Mouse (Mus musculus) kidney, embryonic 14.5 days (tissue): Measurements from ENCODE around the gene Wwox. TPM values are rescaled to one million over a fixed set of nuclear protein-coding genes. Genes with fewer than 3 reads are reported as not detected.

ENCODE experiments used
- ATAC-seq: fragments of 200-750 bp; cut with Nextera tagmentation; 2 replicates; pipeline ENCODE4 v1.8.0; 2017; ENCODE audit warnings: moderate number of reproducible peaks, mild to moderate bottlenecking, moderate TSS enrichment, moderate library complexity; ENCODE audit not compliant: low FRiP score, low TSS enrichment
- H3K27ac ChIP-seq: fragments of 300-500 bp; sonication (generic); 2 replicates; pipeline ENCODE4 v1.5.1; 2014; ENCODE audit warnings: low read depth, mild to moderate bottlenecking, low read length, moderate library complexity, mixed read lengths
- H3K27me3 ChIP-seq: fragments of 300-500 bp; sonication (generic); 2 replicates; pipeline ENCODE4 v1.6.1; 2014; ENCODE audit warnings: mild to moderate bottlenecking, low read length; ENCODE audit not compliant: control insufficient read depth, insufficient read depth
- H3K36me3 ChIP-seq: fragments of 300-500 bp; sonication (generic); 2 replicates; pipeline ENCODE4 v1.6.1; 2014; ENCODE audit warnings: low read length, mixed read lengths; ENCODE audit not compliant: control insufficient read depth, insufficient read depth
- H3K4me1 ChIP-seq: fragments of 300-500 bp; sonication (generic); 2 replicates; pipeline ENCODE4 v1.6.1; 2014; ENCODE audit warnings: low read length, mixed read lengths; ENCODE audit not compliant: control insufficient read depth, insufficient read depth
- H3K4me2 ChIP-seq: fragments of 300-500 bp; sonication (generic); replicated peaks from 2 replicates; pipeline ENCODE4 v1.6.1; 2014; ENCODE audit warnings: low read depth, mild to moderate bottlenecking, low read length
- H3K4me3 ChIP-seq: fragments of 300-500 bp; sonication (generic); 2 replicates; pipeline ENCODE4 v1.5.1; 2014; ENCODE audit warnings: mild to moderate bottlenecking, low read length
- H3K9ac ChIP-seq: fragments of 300-500 bp; sonication (generic); 2 replicates; pipeline ENCODE4 v1.6.1; 2014; ENCODE audit warnings: low read depth, mild to moderate bottlenecking, low read length, moderate library complexity
- H3K9me3 ChIP-seq: fragments of 300-500 bp; sonication (generic); 2 replicates; pipeline ENCODE4 v1.6.1; 2016; ENCODE audit warnings: low read length; ENCODE audit not compliant: control insufficient read depth
- WGBS: fragments of 180-500 bp; shearing (Covaris S2); extraction: QIAGEN DNeasy Blood & Tissue Kit; methylation state at CpG from one replicate; pipeline ENCODE4 v1.1.7; 2014; 5-methylcytosine and 5-hydroxymethylcytosine counted together
- polyA plus RNA-seq: library from polyadenylated mRNA; unstranded; fragments of >200 nt; fragmentation: Nextera tagmentation; extraction: Ambion mirVana; gene quantifications from 2 replicates; pipeline ENCODE4 v1.2.1, GENCODE M21; 2014

Gene Wwox
- polyA plus RNA-seq, 1 experiment from 2014 or later: 17.0 TPM

DNA sequence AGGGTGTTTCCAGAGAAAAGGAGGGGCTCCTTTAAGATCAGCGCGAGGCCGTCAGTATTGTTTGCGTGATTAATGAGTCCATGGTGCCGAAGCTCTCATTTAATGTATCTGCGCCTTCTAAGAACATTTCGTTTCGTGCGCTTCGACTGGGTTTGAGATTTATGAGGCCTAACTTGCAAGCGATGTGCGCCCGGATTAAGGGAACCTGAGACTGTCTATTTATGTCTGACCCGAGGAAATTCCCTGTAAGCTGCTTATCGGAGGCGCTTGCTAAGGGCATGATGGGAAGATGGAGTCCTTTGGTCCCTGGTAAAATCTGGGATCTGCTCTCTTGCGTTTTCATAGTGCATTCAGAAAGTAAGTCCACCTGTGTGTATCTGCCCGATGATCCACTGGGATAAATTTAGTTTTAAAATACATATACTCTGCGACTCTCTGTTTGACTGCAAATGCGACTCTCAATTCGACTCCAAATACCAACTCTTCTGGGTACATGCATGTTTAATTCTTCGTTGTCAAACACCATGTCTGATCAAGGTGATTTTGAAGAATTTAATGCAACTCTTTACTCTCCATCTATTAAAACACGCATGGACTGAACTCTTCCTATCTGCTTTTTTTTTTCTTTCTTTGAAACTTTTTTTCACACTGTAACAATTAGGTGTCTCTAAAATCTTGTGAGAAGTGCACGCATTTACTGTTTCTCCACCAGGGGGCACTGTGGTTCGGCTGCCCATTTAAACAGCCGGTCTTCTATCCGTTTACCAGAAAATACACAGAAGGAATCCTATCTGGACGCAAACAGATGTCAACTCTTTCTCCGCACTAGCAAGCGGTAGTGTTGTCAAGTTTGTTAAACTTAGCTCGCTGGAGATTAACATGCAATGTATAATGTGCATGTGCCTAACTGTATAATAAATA, 331.7 kb downstream of the Wwox start:
- H3K4me1 ChIP-seq: peaks cover 34% of the 10 kb centered on the region
- H3K4me3 ChIP-seq: peak overlapping the region; percentile 15; the same call in 1 of the 2 replicates
- 24% methylated on average over 31 of the region's 31 CpGs for WGBS
- H3K27ac ChIP-seq: no peak overlapping the region
- H3K9me3 ChIP-seq: no peaks in the 10 kb centered on the region
- ATAC-seq: no peak
- no peaks in the 10 kb centered on the region for H3K36me3 ChIP-seq
- H3K9ac ChIP-seq: no peak overlapping the region
- H3K4me2 ChIP-seq: peak overlapping the region; percentile 29
- no peaks in the 10 kb centered on the region for H3K27me3 ChIP-seq

- Histone ChIP-seq H3K4me1 (peaks cover 34% of the 10 kb centered on the region), H3K4me3 (no peak overlapping the region), H3K9ac (no peak overlapping the region), H3K9me3 (no peaks in the 10 kb centered on the region), H3K36me3 (no peaks in the 10 kb centered on the region), H3K27me3 (no peaks in the 10 kb centered on the region), H3K4me2 (no peak overlapping the region), H3K27ac (peak overlapping the region; percentile 7; the same call in 1 of the 2 replicates)
- WGBS: 33% methylated on average over 1 of the region's 1 CpGs
- ATAC-seq: peak; percentile 66; the same call in 1 of the 2 replicates
Measured at GRCm38 (mm10) chr8:114772276-114772849, 332.9 kb downstream of the Wwox start.

DNA sequence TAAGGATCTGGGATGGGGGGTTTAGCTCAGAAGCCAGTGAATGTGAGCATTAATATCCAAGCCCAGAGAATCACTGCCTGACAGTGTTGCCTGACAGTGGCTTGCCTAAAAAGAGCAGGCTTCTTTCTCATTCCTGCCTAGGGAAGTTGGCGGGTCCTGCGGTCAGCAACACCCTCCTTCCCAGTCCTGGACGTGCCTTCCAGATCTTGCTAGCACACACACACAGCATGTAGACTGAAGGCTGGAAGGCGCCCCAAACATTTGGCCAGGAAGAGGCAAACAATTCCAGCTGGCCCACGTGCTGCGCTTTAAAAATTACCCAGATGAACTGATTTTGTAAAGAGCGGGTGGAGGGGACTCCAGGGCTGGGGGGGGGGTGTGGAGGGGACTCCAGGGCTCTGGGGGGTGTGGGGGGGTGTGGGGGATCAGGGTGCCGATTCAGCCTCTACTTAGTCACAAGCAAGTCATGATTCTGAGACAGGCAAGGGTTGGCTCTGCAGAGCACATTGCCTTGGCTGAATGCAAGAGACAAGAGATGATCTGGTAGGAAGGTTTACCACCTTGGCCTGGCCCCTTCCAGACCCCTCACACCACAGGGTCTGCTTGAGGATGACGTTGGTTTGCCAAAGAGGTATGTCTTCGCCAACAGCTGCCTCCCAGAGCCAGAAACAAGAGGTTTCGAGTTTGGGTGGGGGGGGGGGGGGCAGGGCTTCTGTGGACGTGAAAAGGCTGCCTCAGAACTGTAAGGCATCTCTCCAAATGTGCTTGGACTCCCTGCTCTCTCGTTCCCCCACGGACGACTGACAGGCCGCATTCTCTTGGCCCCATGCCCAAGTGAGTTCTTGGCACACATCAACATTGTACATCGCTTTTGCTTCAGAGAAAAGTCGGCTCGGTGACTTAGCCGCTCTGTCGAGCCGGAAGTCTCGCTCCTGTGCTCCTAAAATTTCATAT, 334.3 kb downstream of the Wwox start:
- no peaks in the 10 kb centered on the region for H3K27me3 ChIP-seq
- H3K9ac ChIP-seq: no peak overlapping the region
- no peaks in the 10 kb centered on the region for H3K9me3 ChIP-seq
- H3K4me3 ChIP-seq: no peak overlapping the region
- H3K4me1 ChIP-seq: peaks cover 34% of the 10 kb centered on the region
- no peaks in the 10 kb centered on the region for H3K36me3 ChIP-seq
- no peak for ATAC-seq
- 49% methylated on average over 23 of the region's 23 CpGs for WGBS
- H3K27ac ChIP-seq: peak overlapping the region; percentile 11; the same call in 1 of the 2 replicates
- no peak overlapping the region for H3K4me2 ChIP-seq

DNA sequence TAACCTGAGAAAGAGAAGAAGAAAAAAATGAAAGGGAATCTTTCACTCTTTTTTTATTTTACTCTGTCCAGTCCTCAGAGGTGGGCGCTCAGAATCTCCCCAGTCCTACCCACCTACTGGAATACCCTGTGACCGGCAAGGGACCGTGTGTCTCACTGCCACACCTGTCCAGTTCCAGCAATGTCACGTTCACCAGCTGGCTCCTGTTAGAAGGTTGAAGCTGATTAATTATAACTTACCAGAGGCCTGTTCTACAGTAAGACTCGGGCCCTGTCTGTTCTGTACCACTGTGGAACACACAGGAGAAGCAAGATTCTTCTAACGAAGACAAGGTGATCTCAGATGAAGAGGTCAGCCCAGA, 334.9 kb downstream of the Wwox start:
- H3K4me2 ChIP-seq: no peak overlapping the region
- 53% methylated on average over 6 of the region's 6 CpGs for WGBS
- no peak for ATAC-seq
- H3K27me3 ChIP-seq: no peaks in the 10 kb centered on the region
- H3K36me3 ChIP-seq: no peaks in the 10 kb centered on the region
- no peak overlapping the region for H3K9ac ChIP-seq
- H3K4me3 ChIP-seq: no peak overlapping the region
- H3K4me1 ChIP-seq: peaks cover 34% of the 10 kb centered on the region
- no peak overlapping the region for H3K27ac ChIP-seq
- H3K9me3 ChIP-seq: no peaks in the 10 kb centered on the region

- H3K9me3 ChIP-seq: no peaks in the 10 kb centered on the region
- 52% methylated on average over 8 of the region's 8 CpGs for WGBS
- no peaks in the 10 kb centered on the region for H3K27me3 ChIP-seq
- H3K9ac ChIP-seq: no peak overlapping the region
- peaks cover 32% of the 10 kb centered on the region for H3K4me1 ChIP-seq
- no peak overlapping the region for H3K27ac ChIP-seq
- H3K36me3 ChIP-seq: no peaks in the 10 kb centered on the region
- no peak overlapping the region for H3K4me2 ChIP-seq
- no peak overlapping the region for H3K4me3 ChIP-seq
- ATAC-seq: no peak
Measured at GRCm38 (mm10) chr8:114775543-114775942, 336.1 kb downstream of the Wwox start.

- 93% methylated on average over 9 of the region's 9 CpGs for WGBS
- Histone ChIP-seq H3K27me3 (no peaks in the 10 kb centered on the region), H3K36me3 (no peaks in the 10 kb centered on the region), H3K4me1 (peaks cover 26% of the 10 kb centered on the region), H3K4me2 (no peak overlapping the region), H3K4me3 (no peak overlapping the region), H3K27ac (no peak overlapping the region), H3K9ac (no peak overlapping the region), H3K9me3 (no peaks in the 10 kb centered on the region)
- no peak for ATAC-seq
Measured at GRCm38 (mm10) chr8:114776696-114777095, 337.2 kb downstream of the Wwox start.

- peaks cover 24% of the 10 kb centered on the region for H3K4me1 ChIP-seq
- no peak overlapping the region for H3K4me3 ChIP-seq
- H3K27me3 ChIP-seq: no peaks in the 10 kb centered on the region
- no peaks in the 10 kb centered on the region for H3K36me3 ChIP-seq
- no peak overlapping the region for H3K27ac ChIP-seq
- ATAC-seq: no peak
- no peak overlapping the region for H3K9ac ChIP-seq
- no peaks in the 10 kb centered on the region for H3K9me3 ChIP-seq
- H3K4me2 ChIP-seq: no peak overlapping the region
- WGBS: 71% methylated on average over 10 of the region's 10 CpGs
Measured at GRCm38 (mm10) chr8:114777271-114777980, 338.0 kb downstream of the Wwox start.

GRCm38 (mm10) chr8:114779002-114779401, 339.5 kb downstream of the Wwox start:
- H3K4me2 ChIP-seq: no peak overlapping the region

More at GRCm38 (mm10) chr8:114779002-114779401, 339.5 kb downstream of the Wwox start:
- H3K4me3 ChIP-seq: no peak overlapping the region
- H3K27ac ChIP-seq: no peak overlapping the region
- H3K36me3 ChIP-seq: no peaks in the 10 kb centered on the region
- no peaks in the 10 kb centered on the region for H3K9me3 ChIP-seq
- 88% methylated on average over 9 of the region's 9 CpGs for WGBS
- H3K4me1 ChIP-seq: peaks cover 10% of the 10 kb centered on the region; the same call in 1 of the 2 replicates
- H3K27me3 ChIP-seq: no peaks in the 10 kb centered on the region
- H3K9ac ChIP-seq: no peak overlapping the region
- no peak for ATAC-seq
